Mouse (Mus musculus) naive thymus-derived CD4-positive, alpha-beta T cell, adult 2 months (primary cell): ENCODE measurements at regions not wholly inside any gene's neighbourhood (a gene's known extent, or its start where the extent isn't known, plus 50 kb on each side); places are given as distances from the start of the nearest gene placed in this dataset.

Source experiments
- DNase-seq: peaks from one replicate; pipeline ENCODE4 v3.0.0-alpha.2; 2011; ENCODE audit warnings: low read depth

GRCm38 (mm10) chr7:124455659-124456058, 473.0 kb downstream of the Hs3st4 start:
- no peak for DNase-seq

- no peak for DNase-seq
These were observed 504.7 kb downstream of the Hs3st4 start for GRCm38 (mm10) chr7:124487326-124487725.

GRCm38 (mm10) chr7:124491109-124491793, 508.6 kb downstream of the Hs3st4 start:
- no peak for DNase-seq

GRCm38 (mm10) chr7:124491851-124492390, 509.3 kb downstream of the Hs3st4 start:
- no peak for DNase-seq

- DNase-seq, result no peak
These were observed 518.0 kb downstream of the Hs3st4 start for GRCm38 (mm10) chr7:124500636-124501035.

GRCm38 (mm10) chr7:124502760-124503159, 520.1 kb downstream of the Hs3st4 start:
- no peak for DNase-seq

GRCm38 (mm10) chr7:124549038-124549437, 566.4 kb downstream of the Hs3st4 start:
- no peak for DNase-seq

GRCm38 (mm10) chr7:124557213-124557612, 574.5 kb downstream of the Hs3st4 start:
- no peak for DNase-seq

- DNase-seq, result no peak
These were observed 588.1 kb downstream of the Hs3st4 start for GRCm38 (mm10) chr7:124570804-124571203.

- DNase-seq, result no peak
These were observed 591.0 kb downstream of the Hs3st4 start for GRCm38 (mm10) chr7:124573666-124574065.

- DNase-seq, result no peak
These were observed 598.7 kb downstream of the Hs3st4 start for GRCm38 (mm10) chr7:124581342-124581741.

- no peak for DNase-seq
These were observed 602.6 kb downstream of the Hs3st4 start for GRCm38 (mm10) chr7:124585296-124585695.

- DNase-seq, result no peak
These were observed 608.7 kb downstream of the Hs3st4 start for GRCm38 (mm10) chr7:124591369-124591768.

GRCm38 (mm10) chr7:124593462-124593861, 610.8 kb downstream of the Hs3st4 start:
- DNase-seq, result no peak

GRCm38 (mm10) chr7:124600767-124601166, 618.1 kb downstream of the Hs3st4 start:
- DNase-seq, result no peak

- DNase-seq, result no peak
These were observed 621.9 kb downstream of the Hs3st4 start for GRCm38 (mm10) chr7:124604581-124604980.

GRCm38 (mm10) chr7:124605978-124606377, 623.3 kb downstream of the Hs3st4 start:
- no peak for DNase-seq

- no peak for DNase-seq
These were observed 624.4 kb downstream of the Hs3st4 start for GRCm38 (mm10) chr7:124607061-124607460.

GRCm38 (mm10) chr7:124610437-124610836, 627.8 kb downstream of the Hs3st4 start:
- DNase-seq, result no peak

- no peak for DNase-seq
These were observed 664.5 kb downstream of the Hs3st4 start for GRCm38 (mm10) chr7:124647131-124647530.

GRCm38 (mm10) chr7:124667180-124667968, 684.7 kb downstream of the Hs3st4 start:
- no peak for DNase-seq

- no peak for DNase-seq
These were observed 685.4 kb downstream of the Hs3st4 start for GRCm38 (mm10) chr7:124668058-124668457.

GRCm38 (mm10) chr7:124670477-124670876, 687.8 kb downstream of the Hs3st4 start:
- no peak for DNase-seq
